Mouse (Mus musculus) B cell, adult 2 months (primary cell): ENCODE data around the gene Ddah2.

Experiments
- DNase-seq, 2 experiments: peaks; one replicate each; pipeline ENCODE4 v3.0.0; 2022

Ddah2 gene

GRCm38 (mm10) chr17:35105740-35106389, 47.0 kb downstream of the Ddah2 start:
- DNase-seq, result peak in 1 of 2 experiments; percentile 24

- DNase-seq, result no peak
Measured at GRCm38 (mm10) chr17:35106522-35106921, 47.7 kb downstream of the Ddah2 start.

- DNase-seq, result no peak
Measured at GRCm38 (mm10) chr17:35108097-35108496, 49.3 kb downstream of the Ddah2 start, which contains the start of gene Ly6g5c. Gene Ly6g5c (plus strand): TSS chr17:35108279.
